Mouse (Mus musculus) gastrocnemius, adult 18-20 months (tissue): Measurements from ENCODE around the gene Nop53. TPM values are rescaled to one million over a fixed set of nuclear protein-coding genes. Genes with fewer than 3 reads are reported as not detected.
"Not testable (repeated sequence)": the region's sequence is repeated elsewhere in the genome, so short reads cannot be mapped to it uniquely, and the experiment has no call there.

Experiments used
- DNase-seq: peaks from one replicate; pipeline ENCODE4 v3.0.0; 2021; ENCODE audit warnings: low spot score
- total RNA-seq, 2 experiments: library from RNA; stranded (reverse); gene quantifications; 2 replicates each; pipeline ENCODE4 v1.2.3; 2021

The Nop53 gene
- total RNA-seq, 2 experiments from 2014 or later, result 82.3 to 91.7 TPM

DNA sequence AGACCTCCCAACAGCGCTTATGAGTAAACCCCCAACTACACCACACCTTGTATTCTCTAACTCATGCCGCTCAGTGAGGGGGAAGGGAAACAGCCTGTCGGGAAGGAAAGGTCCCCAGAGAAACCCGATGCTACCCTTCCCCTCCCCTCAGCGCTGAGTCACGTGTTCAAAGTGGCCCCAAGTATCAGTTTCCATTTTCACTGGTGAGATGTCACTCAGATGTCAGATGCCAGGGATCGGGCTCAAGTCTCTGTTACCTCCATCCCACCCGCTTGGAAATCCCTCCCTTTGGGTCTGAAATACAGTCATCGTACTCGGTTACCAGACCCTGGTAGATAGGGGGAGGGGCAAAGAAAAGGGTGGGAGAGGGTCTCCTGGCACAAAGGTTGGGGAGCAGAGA is 24.1 kb downstream of the Nop53 start:
- DNase-seq, result peak; percentile 84

DNA sequence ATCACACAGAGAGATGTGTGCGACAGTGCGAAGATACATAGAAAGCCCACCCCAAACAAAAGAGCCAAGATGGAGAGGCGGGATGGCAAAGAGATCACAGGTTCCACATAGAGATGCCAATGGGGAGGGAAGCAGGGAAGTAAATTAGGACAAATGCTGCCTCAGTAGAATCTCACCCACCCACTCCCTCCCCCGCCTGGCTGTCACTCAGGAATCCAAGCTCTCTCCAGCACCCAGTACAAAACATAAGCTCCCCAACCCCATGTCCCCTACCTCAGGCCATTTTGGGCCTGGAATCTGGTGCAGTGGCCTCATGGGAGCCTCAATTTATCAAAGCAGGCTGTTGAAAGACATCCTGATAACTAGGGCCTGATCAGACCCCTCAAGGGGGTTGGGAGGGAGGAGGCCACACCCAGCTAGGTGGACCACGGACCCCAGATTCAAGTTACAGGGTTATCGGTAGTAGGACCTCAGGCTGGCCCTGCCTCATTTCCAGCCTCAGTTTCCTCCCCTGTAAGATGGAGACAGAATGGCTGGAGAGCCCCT is 25.2 kb downstream of the Nop53 start:
- DNase-seq, result no peak

DNA sequence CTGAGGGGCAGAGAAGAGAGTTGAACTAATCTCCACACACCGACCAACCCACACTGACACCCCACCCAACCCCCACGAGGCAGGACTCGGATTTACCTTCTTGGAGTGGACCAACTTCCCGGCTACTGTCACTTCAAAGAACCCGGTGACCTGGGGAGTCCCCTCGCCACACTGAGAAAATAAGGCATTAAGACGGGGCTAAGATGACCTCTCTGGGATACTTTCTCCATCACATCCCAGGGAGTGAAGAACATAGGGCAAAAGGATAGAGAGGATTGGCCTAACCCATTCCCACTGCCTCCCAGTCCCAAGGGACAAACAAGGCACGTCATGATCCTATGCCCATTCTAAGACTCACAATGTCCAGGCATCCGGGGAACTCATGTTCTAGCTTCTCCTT is 25.9 kb downstream of the Nop53 start:
- no peak for DNase-seq

DNA sequence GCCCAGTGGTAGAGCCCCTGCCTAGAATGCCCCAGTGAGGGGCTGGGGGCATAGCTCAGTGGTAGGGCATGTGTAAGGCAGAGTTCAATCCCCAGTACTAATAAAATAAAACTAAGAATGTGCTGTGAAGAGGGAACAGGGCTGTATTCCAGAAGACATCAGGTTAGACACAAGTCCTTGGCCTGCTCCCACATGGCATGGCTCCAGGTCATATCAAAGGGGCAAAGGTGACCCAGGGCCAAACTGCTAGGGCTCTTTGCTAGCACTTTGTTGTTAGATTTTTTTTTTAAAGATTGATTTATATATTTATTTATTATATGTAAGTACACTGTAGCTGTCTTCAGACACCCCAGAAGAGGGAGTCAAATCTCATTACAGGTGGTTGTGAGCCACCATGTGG is 27.5 kb downstream of the Nop53 start:
- DNase-seq, result no peak

DNA sequence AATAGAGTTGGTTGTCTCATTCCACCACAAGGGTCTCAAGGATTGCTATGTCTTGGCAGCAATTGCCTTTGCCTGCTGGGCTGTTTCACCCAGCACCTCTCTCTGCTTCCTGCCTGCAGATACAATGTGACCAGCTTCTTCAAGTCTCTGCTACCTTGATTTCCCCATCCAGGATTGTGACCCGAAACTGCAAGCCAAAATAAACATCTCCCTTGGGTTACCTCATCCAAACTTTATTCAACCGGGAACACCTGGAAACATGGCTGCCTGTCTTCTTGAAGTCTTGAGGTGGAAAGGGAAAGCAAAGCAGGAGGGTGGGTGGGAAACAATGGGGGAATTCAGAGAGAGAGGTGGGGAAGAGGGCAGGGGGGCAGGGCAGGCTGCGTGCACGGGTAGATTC is 28.9 kb downstream of the Nop53 start:
- no peak for DNase-seq

DNA sequence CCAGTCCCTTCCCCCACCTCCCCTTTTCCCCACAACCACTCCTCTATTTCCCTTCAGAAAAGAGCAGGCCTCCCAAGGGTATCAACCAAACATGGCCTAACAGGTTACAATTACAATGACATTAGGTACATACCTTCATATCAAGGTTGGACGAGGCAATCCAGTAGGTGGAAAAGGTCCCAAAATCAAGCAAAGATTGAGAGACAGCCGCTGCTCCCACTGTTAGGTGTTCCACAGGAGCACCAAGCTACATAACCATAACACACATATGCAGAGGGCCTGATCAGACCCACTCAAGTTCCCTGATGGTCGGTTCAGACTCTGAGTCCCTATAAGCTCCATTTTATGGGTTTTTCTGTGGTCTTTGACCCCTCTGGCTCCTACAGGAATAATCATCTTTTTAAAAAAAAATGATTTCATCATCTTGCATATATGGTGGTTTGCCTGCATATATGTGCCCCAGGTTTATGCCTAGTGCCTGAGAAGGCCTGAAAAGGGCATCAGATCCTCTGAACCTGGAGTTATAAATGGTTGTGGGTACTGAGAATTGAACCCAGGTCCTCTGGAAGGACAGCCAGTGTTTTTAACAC is 29.6 kb downstream of the Nop53 start:
- no peak for DNase-seq

DNA sequence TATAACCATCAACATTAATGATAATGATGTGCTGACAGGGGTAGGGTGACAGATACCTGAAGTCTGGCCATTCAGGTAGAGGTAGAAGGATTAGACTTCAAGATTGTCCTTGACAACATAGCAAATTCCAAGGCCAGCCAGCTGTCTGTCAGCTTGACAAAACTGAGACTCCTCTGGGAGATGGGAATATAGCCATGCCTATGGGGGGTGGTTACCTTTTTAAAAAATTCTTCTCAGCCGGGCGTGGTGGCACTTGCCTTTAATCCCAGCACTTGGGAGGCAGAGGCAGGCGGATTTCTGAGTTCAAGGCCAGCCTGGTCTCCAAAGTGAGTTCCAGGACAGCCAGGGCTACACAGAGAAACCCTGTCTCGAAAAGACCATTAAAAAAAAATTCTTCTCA is 30.2 kb downstream of the Nop53 start:
- DNase-seq, result not testable (repeated sequence)

DNA sequence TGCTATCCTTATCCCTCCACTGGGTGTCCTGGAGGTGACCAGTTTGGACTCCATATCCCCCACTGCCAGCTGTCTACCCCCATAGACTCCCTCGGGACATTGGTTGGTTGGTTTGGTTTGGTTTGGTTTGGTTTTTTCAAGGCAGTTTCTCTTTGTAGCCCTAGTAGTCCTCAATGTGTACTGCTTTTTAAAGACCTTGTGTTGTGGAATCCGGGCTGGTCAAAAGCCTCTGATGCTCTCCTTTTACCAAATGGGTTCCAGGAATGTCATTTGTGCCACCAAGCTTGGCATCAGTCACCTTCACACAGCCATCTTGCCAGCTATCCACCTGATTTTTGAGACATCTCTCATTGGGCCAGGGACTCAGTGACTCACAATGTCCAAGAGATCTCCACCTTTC is 31.1 kb downstream of the Nop53 start:
- DNase-seq, result no peak

DNA sequence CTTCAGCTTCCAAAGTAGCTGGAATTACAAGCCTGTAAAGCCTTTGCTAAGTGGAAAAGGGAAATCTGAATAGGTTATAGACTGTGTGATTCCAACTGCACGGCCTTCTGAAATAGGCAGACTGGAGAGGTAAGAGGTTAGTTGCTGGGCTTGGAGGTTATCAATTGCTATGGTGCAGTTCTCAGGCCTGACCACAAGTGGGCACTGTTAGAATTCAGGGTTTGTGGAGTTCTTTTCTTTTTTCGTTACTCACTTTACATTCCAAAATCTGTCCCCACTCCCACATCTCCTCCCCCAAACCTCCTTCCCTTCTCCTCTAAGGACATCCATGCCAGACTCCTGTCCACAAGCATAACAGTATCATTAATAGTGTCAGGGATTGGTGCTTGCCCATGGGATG is 31.6 kb downstream of the Nop53 start:
- DNase-seq, result peak; percentile 50

DNA sequence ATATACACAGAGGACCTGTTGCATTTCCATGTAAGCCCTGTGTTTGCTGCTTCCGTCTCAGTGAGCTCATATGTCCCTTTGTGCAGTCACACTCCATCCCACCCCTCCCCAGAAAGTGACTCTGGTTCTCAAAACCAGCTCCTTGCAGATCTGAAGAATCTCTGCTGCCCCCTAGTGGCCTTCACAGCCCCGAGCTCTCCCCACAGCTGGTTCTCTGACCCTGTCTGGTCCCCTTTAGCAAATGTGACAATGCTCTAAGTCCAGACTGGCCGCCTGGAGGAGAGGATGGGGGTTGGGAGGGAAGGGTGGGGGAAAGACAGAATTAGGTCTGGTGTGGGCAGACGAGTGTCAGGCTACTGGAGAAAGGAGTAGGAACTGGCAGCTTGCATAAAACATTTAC is 33.7 kb downstream of the Nop53 start:
- DNase-seq, result peak; percentile 76

DNA sequence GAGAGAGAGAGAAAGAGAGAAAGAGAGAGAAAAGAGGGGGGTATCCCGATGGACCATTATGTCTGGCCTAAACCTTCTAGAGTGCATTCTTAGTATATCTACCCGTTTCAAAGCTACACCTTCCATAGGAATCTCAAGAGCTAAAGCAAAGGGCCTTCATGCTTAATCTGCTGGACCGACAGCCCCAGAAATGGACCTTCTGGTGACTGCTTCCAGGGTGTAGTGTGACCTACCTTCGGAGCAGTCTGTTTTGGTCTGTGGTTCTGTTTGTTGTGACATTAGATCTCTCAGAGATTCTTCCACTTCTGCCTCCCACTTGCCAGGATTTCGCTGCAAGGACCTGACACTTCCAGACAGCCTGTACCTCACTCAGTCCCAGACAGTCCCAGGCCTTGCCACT is 35.4 kb downstream of the Nop53 start:
- no peak for DNase-seq

DNA sequence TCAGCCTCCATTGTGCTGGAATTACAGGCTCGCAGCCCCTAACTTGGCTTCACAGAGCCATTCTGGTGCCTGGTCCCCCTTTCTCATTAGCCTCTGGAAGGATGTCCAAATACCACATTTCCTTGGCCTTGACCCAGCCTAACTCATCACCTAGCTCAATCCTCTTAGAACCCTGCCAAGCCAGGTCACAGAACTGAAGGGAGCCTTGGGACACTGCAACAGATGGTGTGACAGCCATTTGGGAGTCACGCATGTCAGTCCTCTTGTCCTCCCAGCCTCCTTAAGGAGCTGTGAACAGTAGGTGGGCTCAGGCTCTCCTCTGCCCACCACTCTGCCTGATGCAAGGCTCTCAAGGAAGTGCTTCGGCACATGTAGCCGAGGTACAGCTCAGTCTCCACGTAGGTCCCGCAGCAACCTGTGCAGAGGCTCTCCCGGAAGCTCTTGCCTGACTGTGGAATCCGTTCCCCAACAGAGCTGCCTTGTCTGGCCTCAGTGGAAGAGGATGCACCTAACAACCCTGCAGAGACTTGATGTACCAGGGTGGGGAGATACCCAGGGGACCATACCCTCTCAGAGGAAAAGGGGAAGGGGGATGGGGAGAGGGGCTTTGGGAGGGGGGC is 37.8 kb downstream of the Nop53 start:
- DNase-seq, result no peak

DNA sequence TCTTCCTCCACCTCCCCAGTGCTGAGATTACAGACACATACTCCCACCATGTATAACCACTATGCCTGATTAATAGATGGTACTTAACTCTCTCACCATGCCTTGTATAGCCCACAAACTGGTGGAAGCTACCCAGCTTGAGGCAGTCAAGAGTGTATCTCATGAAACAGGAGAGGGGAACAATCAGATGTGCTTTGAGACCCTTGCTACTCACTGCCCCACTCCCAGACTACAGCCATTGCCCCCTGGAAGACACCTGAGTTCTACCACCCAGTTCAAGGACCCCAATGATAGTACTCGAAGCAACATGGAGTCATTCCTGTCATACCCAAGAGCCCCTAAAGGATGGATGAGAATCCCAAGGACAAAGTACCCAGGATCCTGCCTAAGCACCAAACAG is 39.3 kb downstream of the Nop53 start:
- DNase-seq, result no peak

DNA sequence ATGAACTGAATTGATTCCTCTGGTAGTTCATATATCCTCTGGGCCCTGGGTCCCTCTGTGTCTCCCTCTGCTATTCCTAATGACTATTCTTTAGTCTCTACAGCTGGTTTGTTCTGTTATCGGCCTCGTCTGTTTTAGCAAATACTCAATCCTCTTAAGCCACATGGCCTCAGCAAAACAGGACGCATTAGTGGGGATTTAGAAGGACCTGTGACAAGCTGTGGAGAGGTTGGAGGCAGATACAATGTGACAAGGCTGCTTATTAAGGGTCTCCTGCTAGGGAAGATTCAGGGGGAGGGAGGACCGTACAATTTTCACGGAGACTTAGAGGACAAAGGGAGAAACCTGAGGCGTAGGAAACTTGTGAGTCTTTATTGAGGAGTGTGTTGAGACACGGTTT is 40.0 kb downstream of the Nop53 start:
- DNase-seq, result no peak

DNA sequence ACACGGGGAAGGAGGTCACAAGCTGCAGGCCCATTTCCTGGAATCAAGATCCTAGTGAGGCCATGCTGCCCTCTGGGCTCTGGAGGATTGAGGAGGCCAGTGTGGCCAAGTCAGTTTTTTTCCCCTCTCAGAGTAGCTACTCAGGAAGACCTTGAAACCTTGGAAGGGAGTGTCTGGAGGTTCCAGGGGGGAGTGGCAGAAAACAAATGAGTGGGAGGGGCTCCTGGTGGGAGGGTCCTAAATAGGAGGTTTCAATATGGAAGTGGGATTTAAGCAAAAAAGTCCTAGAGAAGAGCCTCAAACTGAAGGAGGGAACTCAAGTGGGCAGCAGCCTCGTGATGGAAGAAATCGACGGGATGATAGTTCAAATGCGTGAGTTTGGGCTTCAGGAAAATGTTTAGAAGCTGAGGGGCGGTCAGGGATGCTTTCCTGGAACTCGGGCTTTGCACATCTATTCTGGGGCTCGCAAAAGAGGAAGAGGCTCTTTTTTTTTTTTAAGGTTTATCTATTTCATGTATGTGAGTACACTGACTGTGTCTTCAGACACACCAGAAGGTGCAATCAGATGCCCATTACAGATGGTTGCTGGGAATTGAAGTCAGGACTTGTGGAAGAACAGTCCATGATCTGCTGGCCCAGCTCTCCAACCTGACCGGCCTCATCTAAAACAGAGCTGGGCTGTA is 44.4 kb downstream of the Nop53 start:
- DNase-seq, result no peak

DNA sequence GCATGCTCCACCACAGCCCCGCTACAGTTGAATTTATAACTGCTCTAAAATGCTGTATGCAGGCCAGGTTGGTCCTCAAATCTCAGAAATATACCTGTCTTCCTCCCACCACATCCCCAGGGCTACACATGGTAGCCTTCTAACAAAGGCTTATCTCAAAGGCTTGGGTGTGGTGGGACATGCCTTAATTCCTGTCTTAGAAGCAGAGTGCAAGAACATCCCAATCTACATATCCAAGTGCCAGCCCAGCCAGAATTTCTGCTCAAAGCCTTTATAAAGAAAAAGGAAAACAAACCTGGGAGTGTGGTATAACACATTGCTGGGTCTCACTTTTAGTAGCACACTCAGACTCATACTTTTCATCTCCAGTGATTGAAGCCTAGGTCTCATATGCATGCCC is 51.6 kb downstream of the Nop53 start:
- no peak for DNase-seq

Other genes with a start within 250 kb of the Nop53 start
- not detected for gene Obox5, start 195.9 kb downstream of the Nop53 start, total RNA-seq
- not detected for gene Obox6, start 106.4 kb downstream of the Nop53 start, total RNA-seq
- not detected for gene Crx, start 66.1 kb downstream of the Nop53 start, total RNA-seq
- not detected for gene Crxos, start 63.5 kb downstream of the Nop53 start, total RNA-seq
- gene Selenow, start 23.7 kb downstream of the Nop53 start, total RNA-seq, result 1,000 to 10,000 TPM; 1,514 to 1,837 TPM
- gene Ehd2, start 21.5 kb upstream of the Nop53 start, total RNA-seq, result 10 to 100 TPM; 24.9 to 37.4 TPM
- gene Bicra, start 101.8 kb upstream of the Nop53 start, total RNA-seq, result 1 to 10 TPM; 5.5 to 6.6 TPM
- gene Zfp541, start 115.7 kb upstream of the Nop53 start, total RNA-seq, result not detected
- 100 to 1,000 TPM; 101 to 131 TPM for gene Napa, start 152.4 kb upstream of the Nop53 start, total RNA-seq
- 10 to 100 TPM; 10.2 to 12.6 TPM for gene Kptn, start 173.8 kb upstream of the Nop53 start, total RNA-seq
- gene Slc8a2, start 183.8 kb upstream of the Nop53 start, total RNA-seq, result under 1 TPM; 0.11 to 0.21 TPM
- gene Meis3, start 229.0 kb upstream of the Nop53 start, total RNA-seq, result 1 to 10 TPM in 1 of 2 experiments, under 1 TPM in 1; 0.62 to 1.4 TPM